Mouse (Mus musculus): Measurements from ENCODE around the gene Fbxl18.

GRCm38 (mm10) chr5:142817524-142818434, 77.4 kb downstream of the Fbxl18 start, which contains the start of gene Tnrc18:
- TF ChIP-seq POLR2A (IDR thresholded peaks at IDR 0.05; ENCODE audit: extremely low read depth, insufficient read depth, low read length), result peak; percentile 88
- TF ChIP-seq CTCF (IDR thresholded peaks at IDR 0.05; ENCODE audit: extremely low read depth, insufficient read depth, low read length), result no peak
